14 mouse cellular contexts compared by ENCODE assay signal in the genomic region with DNA sequence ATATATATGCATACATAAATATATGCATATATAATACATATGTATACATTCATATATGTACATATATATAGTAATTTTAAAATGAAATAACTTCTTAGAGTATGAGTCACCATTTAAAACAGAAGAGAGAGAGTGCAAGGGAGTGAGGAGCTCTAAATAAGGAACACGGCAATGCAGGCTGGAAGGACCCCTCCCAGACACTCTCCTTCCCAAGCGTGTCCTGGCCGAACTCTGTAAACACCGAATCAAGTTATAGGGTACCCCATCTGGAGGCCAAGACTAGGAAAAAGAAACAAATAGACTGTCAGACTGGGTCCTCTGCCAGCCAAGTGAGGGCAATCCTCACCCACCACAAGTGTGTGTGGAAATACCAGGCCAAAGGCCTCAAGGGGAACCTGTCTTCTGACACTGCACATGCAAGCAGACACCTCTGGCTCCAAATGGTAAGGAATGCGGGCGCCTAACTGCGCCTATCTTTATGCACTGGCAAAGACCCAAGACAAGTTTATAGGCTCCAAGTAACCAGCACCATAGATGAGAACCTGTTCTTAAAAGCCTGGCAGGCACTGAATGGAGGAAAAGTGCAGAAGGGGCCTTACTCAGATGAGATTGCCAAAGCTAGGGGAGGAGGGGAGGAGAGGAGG.
DNase-seq lines count a peak whose midpoint lies in the region; ATAC-seq and TF ChIP-seq lines count a peak whose summit lies in the region.
"Had no signal": no experiment of that assay in that cellular context is flagged by ENCODE, and none has a peak within 500 bp of the region (broad histone marks: within the 10 kb centered on the region; RNA-seq: fewer than 3 reads in every experiment).

No protein-coding gene starts in this region.

- no peak for TF ChIP-seq CTCF in lung, postnatal 0 days (IDR thresholded peaks at IDR 0.05)

- 84% methylated on average over 7 of the region's 7 CpGs for WGBS in embryonic facial prominence, embryonic 12.5 days
- WGBS in heart, embryonic 13.5 days, result 39% methylated on average over 7 of the region's 7 CpGs
- 44% methylated on average over 7 of the region's 7 CpGs for WGBS in lung, postnatal 0 days

- TF ChIP-seq EP300 in lung, postnatal 0 days (IDR thresholded peaks at IDR 0.05), result no peak

- 0 out of 2 replicates have a peak, but pooled peaks have one; percentile 28 for ATAC-seq in embryonic facial prominence, embryonic 12.5 days (ENCODE audit: insufficient number of reproducible peaks, insufficient read depth, low FRiP score, low TSS enrichment)
- peak; percentile 55; the same call in 1 of the 2 replicates for ATAC-seq in heart, embryonic 13.5 days (ENCODE audit: extremely low read depth, insufficient number of reproducible peaks, low FRiP score, low TSS enrichment)
- peak; percentile 39 for ATAC-seq in lung, postnatal 0 days
- ATAC-seq in cerebellum, adult (ENCODE audit: insufficient number of reproducible peaks, low FRiP score, low TSS enrichment), result no peak
- ATAC-seq: midbrain, embryonic 16.5 days had no signal

- H3K27ac ChIP-seq in embryonic facial prominence, embryonic 12.5 days, result no peak overlapping the region
- peak overlapping the region; percentile 93 for H3K27ac ChIP-seq in heart, embryonic 13.5 days (replicated peaks)
- peak overlapping the region; percentile 76 for H3K27ac ChIP-seq in lung, postnatal 0 days (ENCODE audit: low read length)
- H3K27ac ChIP-seq: hindbrain, embryonic 14.5 days; neural tube, embryonic 13.5 days had no signal

- H3K27me3 ChIP-seq in embryonic facial prominence, embryonic 12.5 days, result no peaks in the 10 kb centered on the region
- H3K27me3 ChIP-seq in heart, embryonic 13.5 days (replicated peaks), result no peaks in the 10 kb centered on the region
- H3K27me3 ChIP-seq in lung, postnatal 0 days (replicated peaks; ENCODE audit: insufficient read depth, low read length), result no peaks in the 10 kb centered on the region
- H3K27me3 ChIP-seq: neural tube, embryonic 13.5 days had no signal

- no peak overlapping the region for H3K4me2 ChIP-seq in embryonic facial prominence, embryonic 12.5 days (replicated peaks)
- H3K4me2 ChIP-seq in heart, embryonic 13.5 days, result peak overlapping the region; percentile 16; the same call in 1 of the 2 replicates
- no peak overlapping the region; the same call in 1 of the 2 replicates for H3K4me2 ChIP-seq in lung, postnatal 0 days (replicated peaks; ENCODE audit: low read depth, low read length)
- H3K4me2 ChIP-seq: hindbrain, embryonic 14.5 days; neural tube, embryonic 13.5 days had no signal

- intact Hi-C loops in left cerebral cortex, postnatal 10 days (cut with DNase I), result no loop called here

- H3K9ac ChIP-seq in embryonic facial prominence, embryonic 12.5 days, result no peak overlapping the region
- peak overlapping the region; percentile 42 for H3K9ac ChIP-seq in heart, embryonic 13.5 days
- H3K9ac ChIP-seq in lung, postnatal 0 days (replicated peaks; ENCODE audit: low read depth), result no peak overlapping the region
- H3K9ac ChIP-seq: hindbrain, embryonic 14.5 days; neural tube, embryonic 13.5 days had no signal

- no peaks in the 10 kb centered on the region for H3K36me3 ChIP-seq in embryonic facial prominence, embryonic 12.5 days
- H3K36me3 ChIP-seq in heart, embryonic 13.5 days, result no peaks in the 10 kb centered on the region
- no peaks in the 10 kb centered on the region for H3K36me3 ChIP-seq in lung, postnatal 0 days (ENCODE audit: insufficient read depth, low read length)
- H3K36me3 ChIP-seq: neural tube, embryonic 13.5 days had no signal

- peak; percentile 19 for DNase-seq in kidney, adult 9 months
- no peak for DNase-seq in kidney, postnatal 10 days
- DNase-seq in lung, postnatal 0 days (ENCODE audit: low spot score), result peak; percentile 54
- DNase-seq in MN1 (ENCODE audit: low spot score), result no peak
- DNase-seq in left cerebral cortex, postnatal 10 days (ENCODE audit: extremely low spot score in 1 of 2, low spot score in 2 of 2), result no peak
- DNase-seq: kidney, postnatal 4 days; retina, postnatal 1 day; thymus, adult 18-20 months had no signal

- peaks cover 21% of the 10 kb centered on the region for H3K4me1 ChIP-seq in embryonic facial prominence, embryonic 12.5 days
- peaks cover 89% of the 10 kb centered on the region for H3K4me1 ChIP-seq in heart, embryonic 13.5 days
- H3K4me1 ChIP-seq in lung, postnatal 0 days (ENCODE audit: insufficient read depth, low read depth, low read length), result peaks cover 12% of the 10 kb centered on the region; the same call in 1 of the 2 replicates

- no peak overlapping the region for H3K4me3 ChIP-seq in embryonic facial prominence, embryonic 12.5 days
- no peak overlapping the region for H3K4me3 ChIP-seq in heart, embryonic 13.5 days
- no peak overlapping the region for H3K4me3 ChIP-seq in lung, postnatal 0 days (ENCODE audit: low read depth, low read length)
- H3K4me3 ChIP-seq: neural tube, embryonic 13.5 days had no signal

- no peaks in the 10 kb centered on the region for H3K9me3 ChIP-seq in embryonic facial prominence, embryonic 12.5 days
- no peaks in the 10 kb centered on the region for H3K9me3 ChIP-seq in heart, embryonic 13.5 days
- H3K9me3 ChIP-seq in lung, postnatal 0 days (ENCODE audit: low read length), result no peaks in the 10 kb centered on the region
- H3K9me3 ChIP-seq: neural tube, embryonic 13.5 days had no signal

Comparison
In these comparisons a context has a peak if more than half of its experiments do, and no peak if none do; other contexts are left out.
1. DNase-seq: peak in kidney, adult 9 months (single experiment) and lung, postnatal 0 days (single experiment); none in kidney, postnatal 10 days (single experiment), MN1 (single experiment) and left cerebral cortex, postnatal 10 days (0 of 2).